Mouse (Mus musculus) cerebral cortex, adult 2 months (tissue): ENCODE results near the gene Prl2a1.

ENCODE experiments used
- WGBS: fragments of 180-500 bp; shearing (Covaris S2); methylation state at CpG from one replicate; pipeline ENCODE4 v1.1.7; 2018; 5-methylcytosine and 5-hydroxymethylcytosine counted together

The Prl2a1 gene

GRCm38 (mm10) chr13:27801354-27801753, at the start of gene Prl2a1:
Gene Prl2a1 (plus strand): TSS chr13:27801654.
- WGBS: 78% methylated on average over 1 of the region's 1 CpGs

- WGBS: 92% methylated on average over 3 of the region's 3 CpGs
These were observed 20.8 kb upstream of the Prl2a1 start, which contains the start of gene Prl7c1 for GRCm38 (mm10) chr13:27780704-27781103. Gene Prl7c1 (minus strand): TSS chr13:27780804.

GRCm38 (mm10) chr13:27799303-27799702, 2.2 kb upstream of the Prl2a1 start:
- WGBS: 73% methylated on average over 4 of the region's 4 CpGs

GRCm38 (mm10) chr13:27802765-27803164, 1.3 kb downstream of the Prl2a1 start:
- WGBS: 89% methylated on average over 1 of the region's 1 CpGs

GRCm38 (mm10) chr13:27849042-27849441, 47.6 kb downstream of the Prl2a1 start, which contains the start of gene Prl2c1:
Gene Prl2c1 (plus strand): TSS chr13:27849342.
- 93% methylated on average over 3 of the region's 3 CpGs for WGBS
